Mouse (Mus musculus) myocyte (in vitro differentiated cells): ENCODE measurements at regions not wholly inside any gene's neighbourhood (a gene's known extent, or its start where the extent isn't known, plus 50 kb on each side); places are given as distances from the start of the nearest gene placed in this dataset.

Experiments
- H3K27me3 ChIP-seq: one replicate; pipeline ENCODE4 v1.6.1; 2011; ENCODE audit not compliant: control insufficient read depth, insufficient read depth, insufficient read length
- H3K36me3 ChIP-seq: one replicate; pipeline ENCODE4 v1.6.1; 2011; ENCODE audit not compliant: control insufficient read depth, insufficient read depth
- H3K4me2 ChIP-seq: one replicate; pipeline ENCODE4 v1.6.1; 2011; ENCODE audit warnings: low read depth, control low read depth
- H3K4me3 ChIP-seq: one replicate; pipeline ENCODE4 v1.5.1; 2011; ENCODE audit warnings: mild to moderate bottlenecking, control low read depth, moderate library complexity
- H3K79me2 ChIP-seq: one replicate; pipeline ENCODE4 v1.6.1; 2011; ENCODE audit not compliant: control insufficient read depth, insufficient read depth
- H3ac ChIP-seq: one replicate; pipeline ENCODE4 v1.6.1; 2011; ENCODE audit not compliant: control insufficient read depth, insufficient read length
- CEBPB ChIP-seq: IDR thresholded peaks from 2 replicates; pipeline ENCODE4 v1.6.1; 2011; ENCODE audit warnings: mild to moderate bottlenecking, moderate library complexity; ENCODE audit not compliant: poor library complexity, insufficient read depth, severe bottlenecking
- E2F4 ChIP-seq: IDR thresholded peaks from one replicate; pipeline ENCODE4 v1.6.1; 2011; ENCODE audit warnings: mild to moderate bottlenecking, control low read depth, moderate library complexity; ENCODE audit not compliant: insufficient read depth
- MAX ChIP-seq: IDR thresholded peaks from one replicate; pipeline ENCODE4 v1.6.1; 2011; ENCODE audit warnings: low read depth, mild to moderate bottlenecking, control low read depth
- MYOD1 ChIP-seq, 3 experiments: IDR thresholded peaks; one replicate each; pipeline ENCODE4 v1.6.1; 2011; ENCODE audit warnings: control low read depth in 2 of 3, low read depth in 2 of 3, mild to moderate bottlenecking in 2 of 3, moderate library complexity in 1 of 3; ENCODE audit not compliant: insufficient read length in 2 of 3, control insufficient read depth in 1 of 3
- MYOG ChIP-seq, 3 experiments: IDR thresholded peaks; one replicate each; pipeline ENCODE4 v1.6.1; 2011; ENCODE audit warnings: control low read depth in 2 of 3, low read depth in 2 of 3, mild to moderate bottlenecking in 2 of 3; ENCODE audit not compliant: insufficient read length in 2 of 3, control insufficient read depth in 1 of 3, insufficient read depth in 1 of 3
- POLR2A ChIP-seq: IDR thresholded peaks from one replicate; pipeline ENCODE4 v1.6.1; 2011; ENCODE audit warnings: low read depth, mild to moderate bottlenecking, control low read depth, moderate library complexity; ENCODE audit not compliant: insufficient read length
- POLR2AphosphoS2 ChIP-seq: IDR thresholded peaks from one replicate; pipeline ENCODE4 v1.6.1; 2011; ENCODE audit warnings: low read depth, control low read depth; ENCODE audit not compliant: insufficient read length
- REST ChIP-seq: IDR thresholded peaks from one replicate; pipeline ENCODE4 v1.6.1; 2011; ENCODE audit warnings: mild to moderate bottlenecking, control low read depth, moderate library complexity; ENCODE audit not compliant: insufficient read depth, insufficient read length
- SRF ChIP-seq: IDR thresholded peaks from one replicate; pipeline ENCODE4 v1.6.1; 2011; ENCODE audit warnings: low read depth; ENCODE audit not compliant: control insufficient read depth, insufficient read length
- TCF12 ChIP-seq: IDR thresholded peaks from one replicate; pipeline ENCODE4 v1.6.1; 2011; ENCODE audit warnings: mild to moderate bottlenecking, control low read depth; ENCODE audit not compliant: poor library complexity, insufficient read depth, severe bottlenecking
- TCF3 ChIP-seq: IDR thresholded peaks from one replicate; pipeline ENCODE4 v1.6.1; 2011; ENCODE audit warnings: low read depth, control low read depth; ENCODE audit not compliant: insufficient read length
- USF1 ChIP-seq: IDR thresholded peaks from one replicate; pipeline ENCODE4 v1.6.1; 2011; ENCODE audit warnings: low read depth, mild to moderate bottlenecking, control low read depth, moderate library complexity

GRCm38 (mm10) chr10:107966996-107967395, 55.1 kb upstream of the Otogl start:
- TF ChIP-seq SRF (no peak), CEBPB (no peak), E2F4 (no peak), MAX (no peak), POLR2A (no peak), MYOG (IDR thresholded peaks at IDR 0.05; ENCODE audit: control insufficient read depth in 1 of 3, insufficient read depth in 1 of 3, insufficient read length in 2 of 3, low read depth in 2 of 3) (peak in 1 of 3 experiments; percentile 48), REST (no peak), USF1 (no peak), POLR2AphosphoS2 (no peak), TCF3 (no peak), MYOD1 (IDR thresholded peaks at IDR 0.05; ENCODE audit: control insufficient read depth in 1 of 3, insufficient read length in 2 of 3, low read depth in 2 of 3) (peak in 1 of 3 experiments; percentile 53)
- Histone ChIP-seq H3K4me3 (no peak overlapping the region), H3K79me2 (no peaks in the 10 kb centered on the region), H3K4me2 (peak overlapping the region; percentile 73), H3ac (no peak overlapping the region), H3K27me3 (no peaks in the 10 kb centered on the region), H3K36me3 (no peaks in the 10 kb centered on the region)

GRCm38 (mm10) chr10:107964022-107964421, 52.1 kb upstream of the Otogl start:
- H3K27me3 ChIP-seq: no peaks in the 10 kb centered on the region

GRCm38 (mm10) chr10:107962130-107962529, 50.2 kb upstream of the Otogl start:
- Histone ChIP-seq H3K36me3 (no peaks in the 10 kb centered on the region), H3K4me2 (no peak overlapping the region), H3K4me3 (no peak overlapping the region), H3K27me3 (no peaks in the 10 kb centered on the region), H3K79me2 (no peaks in the 10 kb centered on the region), H3ac (no peak overlapping the region)
- TF ChIP-seq MAX (no peak), REST (no peak), TCF12 (no peak), E2F4 (no peak), POLR2A (no peak), USF1 (no peak), CEBPB (no peak), MYOG (IDR thresholded peaks at IDR 0.05; ENCODE audit: control insufficient read depth in 1 of 3, insufficient read depth in 1 of 3, insufficient read length in 2 of 3, low read depth in 2 of 3) (no peak)

More at GRCm38 (mm10) chr10:107964022-107964421, 52.1 kb upstream of the Otogl start:
- TF ChIP-seq CEBPB (no peak), MYOG (IDR thresholded peaks at IDR 0.05; ENCODE audit: control insufficient read depth in 1 of 3, insufficient read depth in 1 of 3, insufficient read length in 2 of 3, low read depth in 2 of 3) (no peak), E2F4 (no peak), SRF (no peak)
- H3K4me2 ChIP-seq: no peak overlapping the region
- H3ac ChIP-seq: no peak overlapping the region
- no peak overlapping the region for H3K4me3 ChIP-seq
- no peaks in the 10 kb centered on the region for H3K36me3 ChIP-seq
- H3K79me2 ChIP-seq: no peaks in the 10 kb centered on the region
